Mouse (Mus musculus): ENCODE data around the gene Foxn4. TPM values are rescaled to one million over a fixed set of nuclear protein-coding genes. Genes with fewer than 3 reads are reported as not detected.

The Foxn4 gene
- total RNA-seq, 1 experiment from 2014 or later: not detected

DNA sequence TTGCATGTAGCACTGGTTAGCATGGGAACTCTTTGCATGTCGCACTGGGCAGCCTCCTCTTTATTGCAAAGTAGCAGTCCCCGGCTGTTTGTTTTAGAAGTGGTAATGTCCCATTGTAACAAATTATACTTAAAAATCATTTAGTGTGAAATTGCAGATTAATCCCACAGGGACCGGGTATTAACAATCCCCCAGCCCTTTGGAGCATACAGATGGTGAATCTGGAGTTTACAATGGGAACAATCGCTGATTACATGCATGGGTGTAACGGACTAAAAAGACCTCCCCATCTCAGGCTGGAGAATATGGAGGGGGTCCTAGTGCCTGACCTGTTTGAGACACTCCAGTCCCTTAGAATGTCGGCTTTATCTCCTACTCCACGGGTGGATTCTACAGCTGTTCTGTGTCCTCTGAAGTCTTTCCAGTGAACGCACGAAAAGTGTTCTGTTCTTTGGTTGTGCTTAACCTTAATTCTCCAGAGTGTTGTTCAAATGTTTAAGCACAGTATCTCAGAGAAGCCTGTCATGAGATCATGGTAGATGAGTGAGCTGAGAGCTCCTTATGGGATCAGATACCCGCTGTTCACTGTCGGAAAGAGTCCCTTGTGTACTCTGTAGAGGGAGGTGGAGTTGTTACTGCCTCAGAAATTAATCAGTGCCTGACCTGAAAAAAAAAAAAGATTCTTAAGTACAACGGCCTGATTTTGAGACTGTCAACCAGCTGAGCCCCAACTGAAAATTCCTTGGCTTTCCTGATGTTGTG, 6.0 kb upstream of the Foxn4 start:
- no peak for DNase-seq

DNA sequence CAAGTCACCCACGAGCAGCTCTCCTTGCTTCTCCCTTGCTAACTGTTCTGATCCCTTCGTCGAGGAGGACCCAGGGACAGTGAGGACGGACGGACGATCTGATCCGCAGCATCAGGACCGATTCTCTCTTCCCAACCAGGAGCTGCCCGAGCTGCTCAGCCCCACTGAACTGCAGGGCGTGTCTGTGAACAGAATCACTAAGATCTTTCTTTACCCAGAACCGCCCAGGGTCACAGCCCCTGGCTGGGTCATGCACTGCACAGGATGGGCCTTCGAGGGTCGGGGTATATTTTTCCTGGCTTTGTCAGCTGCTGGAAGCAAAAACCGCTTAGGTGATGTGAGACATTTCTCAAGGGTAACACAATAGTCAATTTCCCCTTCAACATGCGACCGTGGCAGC, 2.4 kb upstream of the Foxn4 start:
- no peak for DNase-seq

DNA sequence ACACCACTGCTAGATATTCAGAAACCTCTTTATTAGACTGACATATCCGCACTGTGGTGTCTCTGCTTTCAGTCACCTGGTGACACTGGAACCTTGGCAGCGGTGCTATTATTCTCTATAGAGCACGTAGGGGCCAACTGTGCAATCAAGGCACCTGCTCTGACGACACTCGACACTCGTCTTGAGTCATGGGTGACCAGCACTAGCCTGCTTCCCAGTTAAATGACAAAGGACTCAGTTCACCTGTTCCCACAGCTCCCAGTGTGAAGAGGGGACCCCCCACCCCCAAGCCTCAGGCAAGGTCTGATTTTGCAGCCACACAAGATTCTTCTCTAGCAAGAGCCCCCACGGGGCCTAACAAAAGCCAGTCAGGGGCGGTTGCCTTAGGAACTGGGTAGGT, 1.7 kb upstream of the Foxn4 start:
- DNase-seq: no peak

DNA sequence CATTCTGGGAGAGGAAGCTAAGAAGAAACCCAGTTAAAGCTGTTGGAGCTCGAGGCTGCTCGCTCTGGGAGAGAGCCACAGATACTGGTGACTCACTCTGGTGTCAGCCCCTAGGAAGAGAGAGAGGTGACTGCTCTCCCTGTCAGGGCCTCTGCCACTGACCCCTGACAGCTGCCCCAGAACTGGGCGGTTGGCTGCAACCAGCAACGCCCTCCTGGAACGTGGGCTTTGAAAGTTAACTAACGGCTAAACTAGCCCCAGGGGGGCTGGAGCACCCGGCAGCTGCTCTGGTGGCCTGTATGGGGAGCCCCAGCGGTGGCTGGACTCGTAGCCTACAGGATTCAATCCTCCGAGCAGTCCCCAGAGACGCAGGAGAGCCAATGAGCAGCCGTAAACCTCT, 3.6 kb downstream of the Foxn4 start:
- peak; percentile 19 for DNase-seq

DNA sequence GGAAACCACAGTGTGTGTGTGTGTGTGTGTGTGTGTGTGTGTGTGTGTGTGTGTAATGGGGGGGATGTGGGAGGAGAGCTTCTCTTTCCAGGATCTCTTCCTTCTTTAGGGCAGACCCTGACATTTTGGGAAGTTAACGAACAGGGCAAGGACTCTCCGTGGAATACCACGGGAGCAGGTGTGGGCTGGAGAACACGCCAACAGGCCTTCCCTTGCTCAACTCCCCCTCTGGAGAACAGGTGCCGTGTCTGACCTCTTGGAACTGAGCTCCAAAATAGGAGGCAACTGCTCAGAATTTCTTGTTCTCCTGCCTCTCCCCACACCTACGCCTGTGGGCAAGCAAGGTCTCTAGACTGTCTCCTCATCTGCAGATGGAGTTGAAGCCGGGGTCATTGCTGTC, 4.1 kb downstream of the Foxn4 start:
- DNase-seq: no peak

DNA sequence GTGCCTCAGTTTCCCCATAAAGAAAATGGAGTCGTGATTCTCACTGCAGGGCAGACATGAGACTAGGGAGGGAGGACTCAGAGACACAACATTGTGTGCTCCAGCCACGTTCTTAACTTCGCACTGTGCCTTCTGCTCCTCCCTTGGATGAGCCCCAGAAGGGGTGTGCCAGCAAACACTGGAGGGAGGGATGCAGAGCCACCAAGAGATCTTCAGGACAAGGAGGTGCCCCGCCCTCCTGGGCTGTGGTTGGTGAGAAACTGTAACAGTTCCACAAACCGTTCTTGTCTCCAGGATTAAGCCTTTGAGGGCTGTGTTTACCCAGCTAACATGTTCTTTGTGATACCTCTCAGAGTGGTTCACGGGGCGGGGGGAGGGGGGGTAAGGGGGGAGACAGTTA, 5.0 kb downstream of the Foxn4 start:
- no peak for DNase-seq

DNA sequence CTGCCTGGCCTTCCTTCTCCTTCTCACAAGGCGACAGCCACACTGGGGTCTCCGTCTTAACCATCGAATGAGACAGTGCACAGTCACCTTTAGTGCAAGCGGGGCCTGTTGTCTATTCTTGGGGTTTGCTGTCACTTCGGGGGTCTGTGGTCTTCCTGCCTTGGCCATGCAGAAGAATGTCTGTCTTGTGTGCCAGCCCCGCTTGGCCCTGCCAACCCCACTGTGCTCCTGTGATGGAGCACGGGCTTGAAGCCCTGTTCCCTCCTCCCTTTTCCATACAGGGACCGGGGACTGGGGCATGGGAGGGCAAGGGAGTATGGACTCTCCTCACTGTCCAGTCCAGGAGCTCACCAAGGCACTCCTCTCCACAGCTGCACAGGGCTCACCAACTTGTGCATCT, 8.8 kb downstream of the Foxn4 start:
- no peak for DNase-seq

DNA sequence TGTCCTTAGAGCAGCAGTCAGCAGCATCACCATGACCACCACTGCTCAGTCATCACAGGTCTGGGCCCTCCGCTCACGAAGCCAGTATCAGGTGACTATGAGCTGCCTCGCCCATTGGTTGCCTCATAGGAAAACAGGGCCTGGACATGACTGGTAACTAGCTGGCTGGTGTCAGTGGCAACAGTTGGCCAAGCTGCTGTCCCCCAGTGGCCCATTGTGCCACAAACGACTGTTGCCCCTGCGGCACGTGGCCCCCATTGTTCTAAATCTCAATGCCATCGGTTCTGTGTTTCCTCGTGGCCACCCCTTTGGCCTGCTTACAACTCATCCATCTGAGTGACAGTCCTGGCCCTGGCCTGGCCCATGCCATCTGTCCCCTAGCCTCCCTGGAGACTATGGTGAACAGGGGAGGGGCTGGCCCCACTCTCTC, 9.6 kb downstream of the Foxn4 start:
- DNase-seq: no peak

DNA sequence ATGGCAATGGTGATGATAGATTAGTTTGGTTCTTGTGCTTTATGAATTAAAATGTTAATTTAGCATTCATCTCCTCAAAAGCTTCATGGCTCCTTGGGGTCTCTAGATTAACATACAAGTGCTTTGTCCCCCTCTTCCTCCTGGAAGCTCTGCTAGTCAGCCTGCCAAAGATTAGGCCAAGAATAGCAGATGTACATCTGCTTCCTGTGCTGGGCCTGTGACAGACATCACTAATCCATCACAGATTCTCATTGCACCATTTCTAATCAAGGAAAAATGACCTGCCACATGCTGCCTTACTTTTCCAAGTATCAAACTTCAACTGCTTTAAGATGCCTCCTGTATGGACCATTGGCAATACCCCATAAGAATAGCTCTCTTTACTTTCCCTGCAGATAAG, 12.1 kb downstream of the Foxn4 start:
- DNase-seq: no peak

DNA sequence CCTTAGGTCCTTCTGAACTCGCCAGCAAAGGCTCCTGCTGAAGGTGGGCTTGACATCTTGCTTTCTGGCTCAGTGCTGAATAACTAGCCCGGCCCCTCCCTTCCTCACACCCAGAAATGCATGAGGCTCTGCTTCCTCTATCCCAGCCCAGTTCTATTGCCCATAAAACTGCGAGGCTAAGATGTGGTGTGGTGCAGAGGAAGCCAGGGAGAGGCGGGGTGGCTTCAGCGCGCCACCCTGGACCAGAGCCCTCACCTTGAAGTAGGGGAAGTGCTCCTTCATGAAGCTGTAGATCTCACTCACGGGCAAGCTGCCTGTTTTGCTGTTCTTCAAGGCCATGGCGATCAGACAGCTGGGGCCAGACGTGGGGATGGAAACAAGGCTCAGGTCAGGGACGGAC, 14.1 kb downstream of the Foxn4 start:
- no peak for DNase-seq

DNA sequence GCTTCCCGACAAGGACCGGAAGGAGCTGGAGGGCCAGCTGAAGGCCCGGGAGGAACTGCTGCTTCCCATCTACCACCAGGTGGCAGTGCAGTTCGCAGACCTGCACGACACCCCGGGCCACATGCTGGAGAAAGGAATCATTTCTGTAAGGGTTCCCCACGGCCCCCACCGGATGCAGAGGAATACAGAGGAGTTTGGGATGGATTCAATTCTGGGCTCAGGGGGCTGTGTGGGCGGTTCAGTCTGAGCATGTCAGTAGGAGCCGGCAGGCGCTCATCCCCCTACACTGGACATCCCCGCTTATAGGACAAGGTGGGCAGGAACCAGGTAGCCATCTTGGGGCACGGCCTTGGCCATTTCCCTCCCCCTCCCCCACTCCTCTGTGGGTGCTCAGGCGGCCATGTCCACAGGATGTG, 25.4 kb downstream of the Foxn4 start:
- peak; percentile 72 for DNase-seq

DNA sequence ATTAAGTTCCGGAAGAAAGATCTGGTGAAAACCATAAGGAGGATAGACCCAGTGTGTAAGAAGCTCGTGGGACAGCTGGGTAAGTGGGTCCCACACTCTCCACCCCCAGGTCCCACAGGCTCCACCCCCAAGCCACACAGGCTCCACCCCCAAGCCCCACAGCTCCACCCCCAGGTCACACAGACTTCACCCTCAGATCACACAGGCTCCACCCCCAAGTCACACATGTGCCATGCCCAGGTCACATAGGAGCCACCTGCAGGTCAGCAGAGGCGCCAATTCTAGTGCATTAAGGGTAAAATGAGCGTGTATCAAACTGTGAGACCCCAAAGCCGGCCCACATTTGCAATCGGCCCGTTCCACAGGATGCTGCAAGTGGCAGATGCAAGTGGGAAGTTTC, 27.1 kb downstream of the Foxn4 start:
- DNase-seq: no peak

DNA sequence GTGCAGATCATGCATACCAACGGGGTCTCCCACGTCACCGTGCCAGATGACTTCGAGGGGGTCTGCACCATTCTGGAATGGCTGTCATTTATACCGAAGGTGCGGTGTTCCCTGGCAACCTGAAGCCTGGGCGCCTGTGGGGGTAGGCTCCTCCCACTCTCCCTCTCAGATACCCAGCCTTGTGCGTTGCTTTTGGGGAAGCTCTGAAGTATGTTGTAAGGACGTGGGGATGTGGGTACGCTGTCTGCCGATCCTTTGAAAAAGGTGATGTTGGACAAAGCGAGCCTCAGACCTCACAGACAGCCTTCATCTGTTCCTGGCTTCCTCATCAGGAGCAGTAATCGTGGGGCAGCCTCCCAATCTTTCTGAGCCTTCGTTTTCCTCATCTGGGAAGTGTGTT, 33.9 kb downstream of the Foxn4 start:
- no peak for DNase-seq

DNA sequence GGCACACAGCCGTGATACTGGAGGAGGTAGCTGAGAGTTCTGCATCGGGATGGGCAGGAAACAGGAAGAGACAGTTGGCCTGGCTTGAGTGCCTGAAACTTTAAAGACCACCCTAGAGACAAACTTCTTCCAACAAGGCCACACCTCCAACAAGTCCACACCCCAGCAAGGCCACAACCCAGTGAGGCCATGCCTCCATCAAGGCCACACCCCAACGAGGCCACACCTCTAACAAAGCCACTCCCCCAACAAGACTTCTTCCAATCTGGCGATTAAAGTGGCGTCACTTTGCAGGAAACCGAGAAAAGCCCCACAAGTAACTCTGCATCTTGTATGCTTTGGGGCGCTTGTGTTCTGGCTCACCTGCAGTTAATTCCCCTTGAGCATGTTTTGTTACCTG, 34.7 kb downstream of the Foxn4 start:
- no peak for DNase-seq

DNA sequence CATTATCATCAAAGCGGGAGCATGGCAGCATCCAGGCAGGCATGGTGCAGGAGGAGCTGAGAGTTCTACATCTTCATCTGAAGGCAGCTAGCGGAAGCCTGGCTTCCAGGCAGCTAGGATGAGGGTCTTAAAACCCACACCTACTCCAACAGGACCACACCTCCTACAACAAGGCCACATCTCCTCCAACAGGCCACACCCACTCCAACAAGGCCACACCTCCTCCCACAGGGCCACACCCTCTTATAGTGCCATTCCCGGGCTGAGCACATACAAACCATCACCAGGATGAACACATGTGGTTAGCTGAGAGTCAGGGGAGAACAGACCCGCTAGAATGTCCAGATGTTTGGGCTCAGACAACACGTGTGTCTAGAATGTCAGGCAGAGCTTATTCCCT, 44.7 kb downstream of the Foxn4 start:
- no peak for DNase-seq

DNA sequence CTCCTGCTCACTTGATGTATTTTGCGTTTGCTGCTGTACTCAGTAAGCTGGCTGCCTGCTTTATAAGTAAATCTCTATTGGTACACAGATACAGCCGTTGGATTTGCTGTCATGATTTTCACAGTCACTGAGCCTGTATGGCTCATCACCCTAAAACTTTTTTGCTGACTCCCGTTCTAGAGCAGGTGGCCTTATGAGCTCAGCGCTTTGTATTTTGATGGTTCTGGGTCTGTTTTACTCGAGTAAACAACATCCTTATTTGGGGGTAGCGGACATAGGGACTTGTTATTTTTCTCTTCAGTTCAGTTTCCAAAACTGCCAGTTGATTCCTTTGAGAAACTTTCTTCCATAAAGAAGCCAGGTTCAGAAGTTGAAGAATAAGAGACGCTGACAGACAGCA, 47.6 kb downstream of the Foxn4 start:
- DNase-seq: no peak

DNA sequence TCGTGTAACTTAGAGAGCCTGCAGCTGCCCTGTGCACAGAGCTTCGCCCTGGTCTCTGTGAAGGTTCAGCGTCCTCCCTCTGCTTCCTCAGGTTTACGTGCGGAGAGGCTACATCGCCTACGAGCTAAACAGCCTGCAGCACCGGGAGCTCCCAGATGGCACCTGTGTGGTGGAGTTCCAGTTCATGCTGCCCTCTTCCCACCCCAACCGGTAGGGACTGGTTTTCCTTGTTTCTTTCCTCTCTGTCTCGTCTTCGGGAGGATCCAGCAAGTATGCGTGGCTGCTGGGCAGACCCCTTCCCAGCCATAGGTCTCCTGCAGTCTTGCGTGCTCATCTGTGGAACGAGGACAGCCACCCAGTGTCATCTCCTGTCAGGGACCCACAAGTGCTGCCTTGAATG, 54.8 kb downstream of the Foxn4 start:
- DNase-seq: no peak

DNA sequence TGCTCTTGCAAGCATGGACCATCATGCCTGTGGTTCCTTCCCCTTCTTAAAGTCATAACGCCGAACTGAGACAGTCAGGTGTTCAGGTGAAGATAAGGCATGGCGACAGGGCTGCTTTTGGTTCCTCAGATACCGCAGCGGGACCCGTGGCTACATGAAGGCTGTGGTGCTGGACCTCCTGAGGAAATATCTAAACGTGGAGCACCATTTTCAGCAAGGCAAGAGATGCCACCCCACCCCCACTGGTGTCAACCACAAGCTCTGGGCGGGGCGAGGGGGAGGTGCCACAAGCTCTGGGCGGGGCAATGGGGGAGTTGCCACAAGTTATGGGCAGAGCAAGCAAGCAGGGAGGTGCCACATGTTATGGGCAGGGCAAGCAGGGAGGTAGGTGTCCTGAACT, 60.4 kb downstream of the Foxn4 start:
- no peak for DNase-seq

DNA sequence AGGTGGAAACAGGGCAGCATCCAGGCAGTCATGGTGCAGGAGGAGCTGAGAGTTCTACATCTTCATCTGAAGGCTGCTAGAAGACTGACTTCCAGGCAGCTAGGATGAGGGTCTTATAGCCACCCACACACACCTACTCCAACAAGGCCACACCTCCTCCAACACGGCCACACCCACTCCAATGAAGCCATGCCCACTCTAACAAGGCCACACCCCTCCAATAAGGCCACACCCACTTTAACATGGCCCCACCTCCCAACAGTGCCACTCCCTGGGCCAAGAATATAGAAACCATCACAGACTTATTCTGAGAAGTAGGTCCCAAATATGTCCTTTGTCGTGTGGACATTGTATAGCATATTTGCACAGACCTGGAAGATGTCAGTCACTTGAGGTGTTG, 67.4 kb downstream of the Foxn4 start:
- no peak for DNase-seq

Other genes starting within 250 kb of the Foxn4 start
- 35.1 and 36.6 TPM in 2 replicates for gene Usp30, start 208.3 kb downstream of the Foxn4 start, total RNA-seq (2021)
- 2.6 and 3.1 TPM in 2 replicates for gene Svop, start 182.2 kb downstream of the Foxn4 start, total RNA-seq (2021)
- 12.0 and 12.1 TPM in 2 replicates for gene Alkbh2, start 145.6 kb downstream of the Foxn4 start, total RNA-seq (2021)
- 6.7 and 15.0 TPM in 2 replicates for gene Ung, start 143.4 kb downstream of the Foxn4 start, total RNA-seq (2021)
- gene Acacb, start 127.3 kb downstream of the Foxn4 start, total RNA-seq (2021): 99.4 and 114 TPM in 2 replicates
- gene Myo1h, start 15.4 kb upstream of the Foxn4 start, total RNA-seq (2021): 0.21 and 0.62 TPM in 2 replicates
- gene Kctd10, start 106.7 kb upstream of the Foxn4 start, total RNA-seq (2021): 53.3 and 58.5 TPM in 2 replicates
- gene Ube3b, start 106.8 kb upstream of the Foxn4 start, total RNA-seq (2021): 68.2 and 75.7 TPM in 2 replicates
- 21.6 and 26.5 TPM in 2 replicates for gene Mmab, start 170.3 kb upstream of the Foxn4 start, total RNA-seq (2021)
- 39.9 and 43.2 TPM in 2 replicates for gene Mvk, start 170.5 kb upstream of the Foxn4 start, total RNA-seq (2021)

Data from adrenal gland, postnatal 25 days (tissue).